Mouse (Mus musculus) liver, embryonic 12.5 days (tissue): ENCODE measurements around the gene Plxnd1. TPM values are rescaled to one million over a fixed set of nuclear protein-coding genes. Genes with fewer than 3 reads are reported as not detected.

Source experiments
- ATAC-seq: fragments of 200-750 bp; cut with Nextera tagmentation; 2 replicates; pipeline ENCODE4 v1.8.0; 2017; ENCODE audit warnings: moderate number of reproducible peaks, mild to moderate bottlenecking, moderate library complexity
- H3K27ac ChIP-seq: fragments of 300-500 bp; sonication (generic); 2 replicates; pipeline ENCODE4 v1.5.1; 2016; ENCODE audit warnings: mild to moderate bottlenecking
- H3K27me3 ChIP-seq: fragments of 300-500 bp; sonication (generic); replicated peaks from 2 replicates; pipeline ENCODE4 v1.6.1; 2016; ENCODE audit warnings: mild to moderate bottlenecking, moderate library complexity
- H3K36me3 ChIP-seq: fragments of 300-500 bp; sonication (generic); 2 replicates; pipeline ENCODE4 v1.6.1; 2016; ENCODE audit warnings: mild to moderate bottlenecking, moderate library complexity
- H3K4me1 ChIP-seq: fragments of 300-500 bp; sonication (generic); 2 replicates; pipeline ENCODE4 v1.6.1; 2016
- H3K4me2 ChIP-seq: fragments of 300-500 bp; sonication (generic); 2 replicates; pipeline ENCODE4 v1.6.1; 2016; ENCODE audit warnings: mild to moderate bottlenecking, moderate library complexity
- H3K4me3 ChIP-seq: fragments of 300-500 bp; sonication (generic); 2 replicates; pipeline ENCODE4 v1.5.1; 2016; ENCODE audit warnings: mild to moderate bottlenecking, moderate library complexity
- H3K9ac ChIP-seq: fragments of 300-500 bp; sonication (generic); 2 replicates; pipeline ENCODE4 v1.6.1; 2016; ENCODE audit warnings: mild to moderate bottlenecking, moderate library complexity
- H3K9me3 ChIP-seq: fragments of 300-500 bp; sonication (generic); replicated peaks from 2 replicates; pipeline ENCODE4 v1.6.1; 2016; ENCODE audit warnings: mild to moderate bottlenecking, moderate library complexity
- WGBS: fragments of 180-500 bp; shearing (Covaris S2); methylation state at CpG from one replicate; pipeline ENCODE4 v1.1.7; 2016; ENCODE audit not compliant: insufficient replicate concordance; 5-methylcytosine and 5-hydroxymethylcytosine counted together
- polyA plus RNA-seq: library from polyadenylated mRNA; unstranded; fragments of >200 nt; fragmentation: Nextera tagmentation; extraction: Ambion mirVana; gene quantifications from 2 replicates; pipeline ENCODE4 v1.2.1, GENCODE M21; 2016

Plxnd1 gene
- polyA plus RNA-seq, 1 experiment from 2014 or later = 16.2 TPM

GRCm38 (mm10) chr6:115962439-115963085, 32.2 kb downstream of the Plxnd1 start:
- H3K4me1 ChIP-seq = peaks cover 5% of the 10 kb centered on the region; the same call in 1 of the 2 replicates
- H3K27me3 ChIP-seq = peaks cover 6% of the 10 kb centered on the region
- ATAC-seq = no peak
- no peak overlapping the region for H3K27ac ChIP-seq
- H3K4me3 ChIP-seq = no peak overlapping the region
- no peak overlapping the region for H3K4me2 ChIP-seq
- no peak overlapping the region for H3K9ac ChIP-seq
- 61% methylated on average over 23 of the region's 23 CpGs for WGBS
- H3K36me3 ChIP-seq = peaks cover 20% of the 10 kb centered on the region
- no peaks in the 10 kb centered on the region for H3K9me3 ChIP-seq

- Histone ChIP-seq H3K4me2 (no peak overlapping the region), H3K27ac (no peak overlapping the region), H3K27me3 (peaks cover 6% of the 10 kb centered on the region), H3K9me3 (no peaks in the 10 kb centered on the region), H3K4me1 (peaks cover 13% of the 10 kb centered on the region; the same call in 1 of the 2 replicates), H3K36me3 (peaks cover 20% of the 10 kb centered on the region), H3K4me3 (no peak overlapping the region), H3K9ac (no peak overlapping the region)
- ATAC-seq = no peak
- 80% methylated on average over 3 of the region's 3 CpGs for WGBS
Measured at GRCm38 (mm10) chr6:115961743-115962142, 33.1 kb downstream of the Plxnd1 start.

- H3K27ac ChIP-seq = no peak overlapping the region
- no peak for ATAC-seq
- no peak overlapping the region for H3K4me2 ChIP-seq
- peaks cover 16% of the 10 kb centered on the region; the same call in 1 of the 2 replicates for H3K4me1 ChIP-seq
- H3K27me3 ChIP-seq = peaks cover 6% of the 10 kb centered on the region
- H3K9me3 ChIP-seq = no peaks in the 10 kb centered on the region
- H3K36me3 ChIP-seq = peaks cover 20% of the 10 kb centered on the region
- H3K9ac ChIP-seq = no peak overlapping the region
- WGBS = 84% methylated on average over 19 of the region's 19 CpGs
- H3K4me3 ChIP-seq = no peak overlapping the region
Measured at GRCm38 (mm10) chr6:115960322-115960721, 34.5 kb downstream of the Plxnd1 start.

GRCm38 (mm10) chr6:115959151-115959691, 35.6 kb downstream of the Plxnd1 start:
- Histone ChIP-seq H3K27ac (no peak overlapping the region), H3K4me3 (no peak overlapping the region), H3K4me1 (peaks cover 21% of the 10 kb centered on the region; the same call in 1 of the 2 replicates), H3K36me3 (peaks cover 20% of the 10 kb centered on the region), H3K4me2 (no peak overlapping the region), H3K9me3 (no peaks in the 10 kb centered on the region), H3K27me3 (peaks cover 6% of the 10 kb centered on the region), H3K9ac (no peak overlapping the region)
- ATAC-seq = no peak
- WGBS = 69% methylated on average over 7 of the region's 7 CpGs

GRCm38 (mm10) chr6:115958445-115958844, 36.4 kb downstream of the Plxnd1 start:
- Histone ChIP-seq H3K9me3 (no peaks in the 10 kb centered on the region), H3K9ac (no peak overlapping the region), H3K4me2 (no peak overlapping the region), H3K27me3 (peaks cover 3% of the 10 kb centered on the region), H3K4me1 (peaks cover 21% of the 10 kb centered on the region; the same call in 1 of the 2 replicates), H3K4me3 (no peak overlapping the region), H3K27ac (no peak overlapping the region), H3K36me3 (peaks cover 16% of the 10 kb centered on the region)
- 71% methylated on average over 9 of the region's 9 CpGs for WGBS
- ATAC-seq = no peak

- Histone ChIP-seq H3K36me3 (peaks cover 13% of the 10 kb centered on the region), H3K9me3 (no peaks in the 10 kb centered on the region), H3K4me3 (no peak overlapping the region), H3K27ac (no peak overlapping the region), H3K27me3 (no peaks in the 10 kb centered on the region; the same call in 1 of the 2 replicates), H3K4me2 (no peak overlapping the region), H3K9ac (no peak overlapping the region), H3K4me1 (peaks cover 21% of the 10 kb centered on the region; the same call in 1 of the 2 replicates)
- ATAC-seq = no peak
- WGBS = 51% methylated on average over 6 of the region's 6 CpGs
Measured at GRCm38 (mm10) chr6:115957681-115958080, 37.1 kb downstream of the Plxnd1 start.

- no peak overlapping the region for H3K4me2 ChIP-seq
- H3K36me3 ChIP-seq = peaks cover 13% of the 10 kb centered on the region
- H3K4me3 ChIP-seq = no peak overlapping the region
- no peaks in the 10 kb centered on the region for H3K9me3 ChIP-seq
- peaks cover 21% of the 10 kb centered on the region; the same call in 1 of the 2 replicates for H3K4me1 ChIP-seq
- no peak overlapping the region for H3K9ac ChIP-seq
- ATAC-seq = no peak
- WGBS = 66% methylated on average over 16 of the region's 16 CpGs
- no peaks in the 10 kb centered on the region; the same call in 1 of the 2 replicates for H3K27me3 ChIP-seq
- H3K27ac ChIP-seq = no peak overlapping the region
Measured at GRCm38 (mm10) chr6:115956922-115957601, 37.7 kb downstream of the Plxnd1 start.

- Histone ChIP-seq H3K9me3 (no peaks in the 10 kb centered on the region), H3K4me1 (peaks cover 21% of the 10 kb centered on the region; the same call in 1 of the 2 replicates), H3K27me3 (no peaks in the 10 kb centered on the region; the same call in 1 of the 2 replicates), H3K36me3 (peaks cover 13% of the 10 kb centered on the region), H3K4me2 (no peak overlapping the region), H3K4me3 (no peak overlapping the region), H3K27ac (no peak overlapping the region), H3K9ac (no peak overlapping the region)
- 81% methylated on average over 13 of the region's 13 CpGs for WGBS
- no peak for ATAC-seq
Measured at GRCm38 (mm10) chr6:115956418-115956921, 38.3 kb downstream of the Plxnd1 start.

GRCm38 (mm10) chr6:115955664-115956063, 39.1 kb downstream of the Plxnd1 start:
- no peak overlapping the region for H3K27ac ChIP-seq
- no peak overlapping the region for H3K4me3 ChIP-seq
- no peak overlapping the region for H3K9ac ChIP-seq
- H3K36me3 ChIP-seq = peaks cover 9% of the 10 kb centered on the region
- H3K27me3 ChIP-seq = no peaks in the 10 kb centered on the region; the same call in 1 of the 2 replicates
- H3K4me1 ChIP-seq = peaks cover 21% of the 10 kb centered on the region; the same call in 1 of the 2 replicates
- 74% methylated on average over 11 of the region's 11 CpGs for WGBS
- no peak overlapping the region for H3K4me2 ChIP-seq
- no peaks in the 10 kb centered on the region for H3K9me3 ChIP-seq
- no peak for ATAC-seq

- peaks cover 6% of the 10 kb centered on the region; the same call in 1 of the 2 replicates for H3K36me3 ChIP-seq
- H3K9me3 ChIP-seq = no peaks in the 10 kb centered on the region
- no peaks in the 10 kb centered on the region; the same call in 1 of the 2 replicates for H3K27me3 ChIP-seq
- WGBS = 64% methylated on average over 4 of the region's 4 CpGs
- no peak overlapping the region for H3K4me2 ChIP-seq
- H3K27ac ChIP-seq = no peak overlapping the region
- H3K4me1 ChIP-seq = peaks cover 21% of the 10 kb centered on the region; the same call in 1 of the 2 replicates
- no peak overlapping the region for H3K4me3 ChIP-seq
- no peak overlapping the region for H3K9ac ChIP-seq
- no peak for ATAC-seq
Measured at GRCm38 (mm10) chr6:115955169-115955568, 39.6 kb downstream of the Plxnd1 start.

GRCm38 (mm10) chr6:115954506-115955074, 40.2 kb downstream of the Plxnd1 start:
- no peak overlapping the region for H3K27ac ChIP-seq
- no peak for ATAC-seq
- H3K27me3 ChIP-seq = no peaks in the 10 kb centered on the region; the same call in 1 of the 2 replicates
- H3K4me2 ChIP-seq = no peak overlapping the region
- peaks cover 4% of the 10 kb centered on the region; the same call in 1 of the 2 replicates for H3K36me3 ChIP-seq
- H3K9ac ChIP-seq = no peak overlapping the region
- H3K4me3 ChIP-seq = no peak overlapping the region
- H3K4me1 ChIP-seq = peaks cover 21% of the 10 kb centered on the region; the same call in 1 of the 2 replicates
- WGBS = 82% methylated on average over 9 of the region's 9 CpGs
- H3K9me3 ChIP-seq = no peaks in the 10 kb centered on the region
